Mouse (Mus musculus) forebrain, embryonic 15.5 days (tissue): ENCODE results near the gene Nhej1. TPM values are rescaled to one million over a fixed set of nuclear protein-coding genes. Genes with fewer than 3 reads are reported as not detected.

Experiments used
- ATAC-seq: fragments of 200-750 bp; cut with Nextera tagmentation; replicated peaks from 2 replicates; pipeline ENCODE4 v1.8.0; 2017; ENCODE audit warnings: mild to moderate bottlenecking, moderate TSS enrichment, moderate library complexity
- H3K27ac ChIP-seq: fragments of 300-500 bp; sonication (generic); replicated peaks from 2 replicates; pipeline ENCODE4 v1.5.1; 2015; ENCODE audit warnings: mild to moderate bottlenecking, inconsistent platforms
- H3K27me3 ChIP-seq: fragments of 300-500 bp; sonication (generic); 2 replicates; pipeline ENCODE4 v1.6.1; 2015; ENCODE audit warnings: inconsistent platforms
- H3K36me3 ChIP-seq: fragments of 300-500 bp; sonication (generic); 2 replicates; pipeline ENCODE4 v1.6.1; 2015; ENCODE audit warnings: mild to moderate bottlenecking, inconsistent platforms
- H3K4me1 ChIP-seq: fragments of 300-500 bp; sonication (generic); 2 replicates; pipeline ENCODE4 v1.6.1; 2015; ENCODE audit warnings: inconsistent platforms
- H3K4me2 ChIP-seq: fragments of 300-500 bp; sonication (generic); replicated peaks from 2 replicates; pipeline ENCODE4 v1.6.1; 2015; ENCODE audit warnings: mild to moderate bottlenecking, inconsistent platforms
- H3K4me3 ChIP-seq: fragments of 300-500 bp; sonication (generic); 2 replicates; pipeline ENCODE4 v1.5.1; 2015; ENCODE audit warnings: mild to moderate bottlenecking, inconsistent platforms
- H3K9ac ChIP-seq: fragments of 300-500 bp; sonication (generic); replicated peaks from 2 replicates; pipeline ENCODE4 v1.6.1; 2015; ENCODE audit warnings: mild to moderate bottlenecking, inconsistent platforms
- H3K9me3 ChIP-seq: fragments of 300-500 bp; sonication (generic); 2 replicates; pipeline ENCODE4 v1.6.1; 2016; ENCODE audit warnings: inconsistent platforms
- WGBS: fragments of 180-500 bp; shearing (Covaris S2); methylation state at CpG from one replicate; pipeline ENCODE4 v1.1.7; 2015; ENCODE audit warnings: mixed read lengths; 5-methylcytosine and 5-hydroxymethylcytosine counted together
- polyA plus RNA-seq: library from polyadenylated mRNA; unstranded; fragments of >200 nt; fragmentation: Nextera tagmentation; extraction: Ambion mirVana; gene quantifications from 2 replicates; pipeline ENCODE4 v1.2.1, GENCODE M21; 2015

Gene Nhej1
- polyA plus RNA-seq, 1 experiment from 2014 or later = 7.0 TPM

DNA sequence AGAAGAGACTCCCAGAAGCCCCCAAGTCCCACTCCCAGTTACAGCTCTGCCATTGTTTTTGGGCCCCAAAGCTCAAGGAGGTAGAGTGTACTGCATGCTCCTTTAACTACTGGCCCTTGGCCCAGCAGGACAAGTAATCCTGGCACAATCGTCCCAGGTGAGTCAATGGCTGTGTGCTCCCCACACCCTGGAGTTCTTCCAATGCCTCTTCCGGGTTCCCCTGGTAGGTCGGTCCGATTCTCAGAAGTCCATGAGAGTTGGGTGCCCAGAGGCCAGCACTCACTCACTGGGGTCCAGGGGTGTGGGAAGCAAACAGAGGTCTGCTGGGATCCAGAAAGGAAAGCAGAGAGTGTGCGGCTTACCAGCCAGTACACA lies 162.2 kb downstream of the Nhej1 start:
- peaks cover 7% of the 10 kb centered on the region for H3K4me1 ChIP-seq
- H3K9me3 ChIP-seq = no peaks in the 10 kb centered on the region
- H3K27me3 ChIP-seq = no peaks in the 10 kb centered on the region
- WGBS = 86% methylated on average over 5 of the region's 5 CpGs
- no peak overlapping the region for H3K4me2 ChIP-seq
- H3K9ac ChIP-seq = no peak overlapping the region
- no peaks in the 10 kb centered on the region for H3K36me3 ChIP-seq
- ATAC-seq = no peak
- H3K27ac ChIP-seq = no peak overlapping the region
- H3K4me3 ChIP-seq = no peak overlapping the region

DNA sequence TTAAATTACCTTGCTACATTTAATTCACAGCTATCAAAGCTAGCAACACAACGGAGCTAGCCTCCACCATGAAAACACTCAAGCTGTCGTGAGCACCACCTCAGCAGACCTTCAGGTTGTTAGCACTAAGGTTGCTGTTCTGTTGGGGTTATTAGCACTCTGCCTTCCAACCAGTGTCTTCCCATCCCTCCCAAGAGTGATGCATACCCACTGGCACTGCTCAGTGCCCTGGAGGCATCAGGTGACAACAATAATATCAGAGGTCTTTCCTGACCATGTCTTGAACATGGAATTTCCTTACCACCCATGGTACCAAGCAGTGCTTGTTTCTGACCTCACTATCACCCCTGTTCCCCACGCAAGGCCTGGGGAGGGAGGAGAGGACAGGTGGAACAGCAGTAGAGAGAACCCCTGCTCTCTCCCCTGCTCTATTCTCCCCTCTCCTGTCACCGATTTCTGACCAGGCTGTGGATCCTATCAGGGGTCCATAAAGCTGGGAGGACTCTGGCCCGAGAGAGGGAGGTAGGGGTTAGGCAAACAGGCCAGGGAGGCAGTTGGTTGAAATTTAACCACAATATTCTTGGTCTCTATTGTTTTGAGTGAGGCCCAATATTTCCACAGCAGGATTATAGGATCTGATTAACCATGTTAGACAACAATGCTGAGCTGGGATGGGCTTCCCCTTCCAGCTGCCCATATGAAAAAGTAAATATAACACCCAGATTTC lies 162.7 kb downstream of the Nhej1 start:
- Histone ChIP-seq H3K4me2 (no peak overlapping the region), H3K36me3 (no peaks in the 10 kb centered on the region), H3K9me3 (no peaks in the 10 kb centered on the region), H3K4me3 (no peak overlapping the region), H3K9ac (no peak overlapping the region), H3K27ac (no peak overlapping the region), H3K4me1 (peaks cover 7% of the 10 kb centered on the region), H3K27me3 (0 out of 2 replicates have a peak, but pooled peaks cover 4% of the 10 kb centered on the region)
- no peak for ATAC-seq
- 77% methylated on average over 5 of the region's 5 CpGs for WGBS

DNA sequence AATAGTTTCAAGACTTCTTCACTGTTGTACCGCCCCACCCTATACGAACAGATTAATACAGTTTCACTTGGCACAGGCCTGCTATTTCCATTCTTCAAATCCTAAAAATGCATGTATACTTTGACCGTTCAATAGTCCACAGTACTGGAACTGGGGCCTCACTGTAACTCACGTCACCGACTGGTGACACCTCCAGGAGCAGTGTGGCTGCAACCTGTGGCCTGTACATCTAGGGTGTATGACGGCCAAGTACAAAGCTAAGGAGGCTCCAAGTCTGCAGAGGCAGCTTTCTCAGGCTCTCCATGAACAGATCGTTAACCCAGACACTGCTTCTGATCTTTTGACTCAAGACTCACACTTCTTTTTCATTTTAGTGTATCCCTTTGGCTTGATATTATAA lies 163.3 kb downstream of the Nhej1 start:
- no peak for ATAC-seq
- H3K4me3 ChIP-seq = no peak overlapping the region
- H3K27me3 ChIP-seq = peaks cover 9% of the 10 kb centered on the region; the same call in 1 of the 2 replicates
- peaks cover 7% of the 10 kb centered on the region for H3K4me1 ChIP-seq
- 90% methylated on average over 7 of the region's 7 CpGs for WGBS
- no peak overlapping the region for H3K9ac ChIP-seq
- no peak overlapping the region for H3K27ac ChIP-seq
- H3K9me3 ChIP-seq = no peaks in the 10 kb centered on the region
- H3K36me3 ChIP-seq = no peaks in the 10 kb centered on the region
- H3K4me2 ChIP-seq = no peak overlapping the region

DNA sequence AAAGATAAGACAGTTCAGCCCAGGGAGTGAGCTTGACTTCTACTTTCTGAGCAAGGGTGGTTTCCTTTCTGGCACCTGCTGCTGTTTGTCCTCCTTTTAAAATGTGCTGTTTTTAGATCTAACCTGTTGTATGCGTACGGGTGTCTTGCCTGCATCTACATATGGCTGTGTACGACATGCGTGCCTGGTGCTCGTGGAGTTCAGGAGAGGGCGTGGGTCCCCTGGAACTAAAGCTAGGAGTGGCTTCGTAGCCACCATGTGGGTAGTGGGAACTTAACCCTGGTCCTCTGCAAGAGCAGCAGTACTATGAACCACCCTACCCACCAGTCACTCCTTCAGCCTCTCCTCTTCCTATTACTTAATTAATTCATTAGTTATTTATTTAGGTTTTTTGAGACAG lies 164.9 kb downstream of the Nhej1 start:
- ATAC-seq = no peak
- 88% methylated on average over 7 of the region's 7 CpGs for WGBS

DNA sequence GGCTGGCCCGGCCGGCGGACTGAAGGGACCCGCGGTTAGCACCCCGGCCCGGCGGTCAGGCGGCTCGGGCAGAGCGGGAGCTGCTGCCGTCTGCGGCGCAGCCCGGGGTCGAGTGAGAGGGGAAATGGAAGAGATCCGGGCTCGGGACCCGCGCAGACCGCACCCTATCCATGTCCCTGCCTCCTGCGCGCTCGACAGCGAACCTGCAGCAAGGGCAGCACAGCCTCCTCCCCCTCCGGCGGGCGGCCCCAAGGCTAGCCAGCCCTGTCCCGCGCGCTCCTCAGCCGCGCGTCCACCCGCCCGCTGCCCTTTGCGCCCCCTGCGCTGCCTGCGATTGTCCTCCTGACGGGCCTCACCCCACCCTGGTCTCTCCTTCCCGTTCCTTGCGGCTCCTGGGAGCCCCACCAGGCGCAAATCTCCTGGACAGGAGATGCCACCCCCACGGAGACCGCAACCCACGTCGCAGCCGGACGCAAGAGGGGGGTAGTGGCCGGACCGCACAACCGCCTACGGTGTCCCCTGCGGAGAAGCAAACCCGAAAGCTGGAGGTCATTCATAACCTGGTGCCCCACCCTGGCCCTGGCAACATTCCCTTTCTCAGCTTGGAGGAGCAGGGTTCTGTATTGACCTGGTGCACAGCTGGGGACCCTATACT lies 173.3 kb downstream of the Nhej1 start, which contains the start of gene Ihh:
Ihh (minus strand) TSS at position 117 of the 655 bp plus-strand sequence.
- Histone ChIP-seq H3K4me2 (peak within 1 kb of the TSS; percentile 49), H3K36me3 (no peaks in the 10 kb centered on the region), H3K4me3 (peak within 1 kb of the TSS; percentile 35), H3K9ac (no peak within 1 kb of the TSS; the same call in 1 of the 2 replicates), H3K27me3 (peaks cover 86% of the 10 kb centered on the region), H3K4me1 (peaks cover 35% of the 10 kb centered on the region), H3K9me3 (no peaks in the 10 kb centered on the region), H3K27ac (no peak within 1 kb of the TSS)
- 2% methylated on average over 47 of the region's 55 CpGs for WGBS
- no peak; the same call in 1 of the 2 replicates for ATAC-seq

More for the DNA sequence above, 164.9 kb downstream of the Nhej1 start:
- Histone ChIP-seq H3K27me3 (peaks cover 13% of the 10 kb centered on the region; the same call in 1 of the 2 replicates), H3K4me3 (no peak overlapping the region), H3K27ac (no peak overlapping the region), H3K4me2 (no peak overlapping the region), H3K9me3 (no peaks in the 10 kb centered on the region), H3K4me1 (peaks cover 6% of the 10 kb centered on the region), H3K9ac (no peak overlapping the region), H3K36me3 (no peaks in the 10 kb centered on the region)

DNA sequence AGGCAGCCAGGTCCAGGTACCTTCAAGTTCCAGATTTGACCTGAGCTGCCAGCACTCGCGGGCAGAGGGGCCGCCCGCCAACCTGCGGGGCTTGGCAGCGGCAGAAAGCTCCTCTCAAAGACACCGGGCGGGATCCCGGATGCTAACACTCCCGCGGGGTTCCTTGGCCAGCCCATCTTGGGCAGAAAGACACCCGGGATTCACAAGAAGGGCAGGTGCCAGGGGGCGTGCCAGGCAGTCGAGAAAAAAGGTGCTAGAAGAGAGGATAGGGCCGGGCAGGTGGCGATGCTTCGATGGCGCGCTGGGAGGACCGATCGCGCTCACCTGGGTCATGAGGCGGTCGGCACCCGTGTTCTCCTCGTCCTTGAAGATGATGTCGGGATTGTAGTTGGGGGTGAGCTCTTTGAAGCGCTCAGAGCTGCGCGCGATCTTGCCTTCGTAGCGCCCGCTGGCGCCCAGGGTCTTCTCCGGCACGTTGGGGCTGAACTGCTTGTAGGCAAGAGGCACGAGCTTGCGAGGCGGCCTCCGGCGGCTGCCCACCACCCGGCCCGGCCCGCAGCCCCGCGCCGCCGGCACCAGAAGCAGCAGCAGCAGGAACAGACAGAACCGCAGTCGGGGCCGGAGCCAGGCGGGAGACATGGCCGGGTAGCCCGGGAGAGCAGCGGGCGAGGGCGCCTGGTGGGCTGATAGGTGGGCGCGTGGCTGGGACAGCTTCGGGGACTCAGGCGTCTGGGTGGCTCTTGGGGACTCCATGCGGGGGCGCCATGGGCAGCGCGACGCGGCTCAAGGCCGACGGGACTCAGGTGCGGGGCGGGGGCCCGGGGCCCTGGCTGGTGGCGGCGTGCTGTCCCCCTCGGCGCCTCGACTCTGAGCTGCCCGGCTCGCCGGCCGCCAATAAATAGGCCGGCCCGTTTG lies 174.2 kb downstream of the Nhej1 start:
- no peak for ATAC-seq
- no peaks in the 10 kb centered on the region for H3K9me3 ChIP-seq
- H3K27me3 ChIP-seq = peaks cover 90% of the 10 kb centered on the region
- H3K4me2 ChIP-seq = peak overlapping the region; percentile 49
- H3K4me1 ChIP-seq = peaks cover 35% of the 10 kb centered on the region
- no peak overlapping the region for H3K27ac ChIP-seq
- no peaks in the 10 kb centered on the region for H3K36me3 ChIP-seq
- under 1% methylated on average over 81 of the region's 84 CpGs for WGBS
- H3K9ac ChIP-seq = no peak overlapping the region; the same call in 1 of the 2 replicates
- H3K4me3 ChIP-seq = peak overlapping the region; percentile 35

DNA sequence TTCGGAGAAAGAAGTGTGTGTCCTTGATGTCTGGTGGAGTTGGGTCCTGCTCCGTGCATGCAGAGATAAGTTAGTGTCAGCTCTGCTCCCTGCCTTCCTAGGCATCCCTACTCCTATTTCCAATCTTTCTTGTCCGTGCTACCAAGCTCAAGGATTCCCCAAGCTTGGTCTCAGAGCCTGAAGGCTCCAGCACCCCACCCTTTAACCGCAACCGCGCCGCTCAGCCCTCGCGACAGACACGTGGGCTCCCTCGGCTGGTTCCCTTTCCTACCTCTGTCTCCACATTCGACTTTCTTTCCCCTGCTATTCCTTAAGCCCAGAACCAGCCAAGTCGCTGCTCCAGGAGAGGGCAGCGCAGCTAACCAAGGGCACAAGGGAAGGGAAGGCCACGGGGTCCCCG lies 174.9 kb downstream of the Nhej1 start:
- H3K9me3 ChIP-seq = no peaks in the 10 kb centered on the region
- peaks cover 90% of the 10 kb centered on the region for H3K27me3 ChIP-seq
- H3K4me2 ChIP-seq = peak overlapping the region; percentile 49; the same call in 1 of the 2 replicates
- H3K4me3 ChIP-seq = peak overlapping the region; percentile 35; the same call in 1 of the 2 replicates
- no peaks in the 10 kb centered on the region for H3K36me3 ChIP-seq
- 2% methylated on average over 16 of the region's 16 CpGs for WGBS
- H3K9ac ChIP-seq = no peak overlapping the region
- no peak for ATAC-seq
- H3K4me1 ChIP-seq = peaks cover 35% of the 10 kb centered on the region
- H3K27ac ChIP-seq = no peak overlapping the region

DNA sequence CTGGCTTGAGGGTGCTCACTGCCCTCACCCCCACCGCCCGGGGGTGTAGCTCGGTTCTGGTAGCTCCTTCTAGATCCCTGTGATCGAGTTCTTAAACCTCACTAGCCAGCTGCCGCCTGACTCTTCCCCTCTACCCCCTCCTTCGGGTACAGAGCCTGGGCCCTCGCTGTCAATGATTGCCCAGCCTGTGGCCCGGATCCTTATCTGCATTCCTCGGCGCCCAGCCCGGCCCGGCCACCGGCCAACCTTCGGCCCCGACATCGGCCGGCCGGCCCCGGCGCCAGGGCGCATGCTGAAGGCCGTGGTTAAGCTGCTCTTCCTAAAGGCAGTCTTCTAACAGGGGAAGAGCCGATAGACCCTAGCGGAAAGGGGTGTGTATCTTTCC lies 175.3 kb downstream of the Nhej1 start:
- Histone ChIP-seq H3K36me3 (no peaks in the 10 kb centered on the region), H3K9ac (no peak overlapping the region), H3K4me2 (no peak overlapping the region), H3K4me1 (peaks cover 35% of the 10 kb centered on the region), H3K27ac (no peak overlapping the region), H3K4me3 (0 out of 2 replicates have a peak overlapping the region, but pooled peaks have one; percentile 35), H3K27me3 (peaks cover 86% of the 10 kb centered on the region), H3K9me3 (no peaks in the 10 kb centered on the region)
- ATAC-seq = 0 out of 2 replicates have a peak, but pooled peaks have one; percentile 32
- WGBS = 3% methylated on average over 24 of the region's 24 CpGs

DNA sequence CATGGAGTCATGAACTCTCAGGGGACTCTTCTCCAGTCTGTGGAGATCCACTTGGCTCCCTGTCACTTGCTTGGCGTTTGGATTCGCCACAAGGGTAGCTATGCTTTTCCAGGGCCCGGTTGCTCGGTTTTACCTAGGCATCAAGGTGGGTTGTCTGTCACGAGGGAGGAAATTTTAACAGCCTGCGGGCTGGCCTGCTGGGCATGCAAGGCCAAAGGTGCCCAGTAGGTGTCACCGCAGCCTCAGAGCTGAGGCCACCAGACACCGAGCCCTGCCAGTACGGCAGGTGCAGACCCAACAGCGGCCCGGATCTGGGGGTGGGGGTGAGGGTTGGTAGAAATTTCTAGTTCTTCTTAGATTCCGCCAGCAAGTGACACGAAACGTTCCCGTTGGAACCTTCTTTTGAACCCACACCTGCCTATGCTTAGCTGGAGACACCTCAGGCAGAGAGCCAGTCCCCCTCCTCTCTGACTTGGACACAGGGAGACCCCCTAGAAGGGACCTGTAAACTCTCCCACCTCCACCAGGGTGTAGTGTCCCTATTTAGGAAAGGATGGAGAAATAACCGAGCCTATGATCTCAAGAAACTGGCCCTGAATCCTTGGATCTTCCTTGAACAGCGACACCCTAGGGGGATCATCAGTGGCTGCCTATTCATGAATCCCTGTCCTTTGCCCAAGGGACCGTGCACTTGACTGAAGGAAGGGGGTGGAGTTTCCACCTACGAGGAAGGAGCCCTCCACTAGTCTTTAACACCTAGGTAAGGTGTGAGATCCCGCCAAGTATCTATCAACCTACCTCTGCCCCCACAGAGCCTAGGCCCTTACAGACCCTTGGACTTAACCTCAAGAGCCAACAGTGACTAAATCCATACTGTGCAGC lies 176.0 kb downstream of the Nhej1 start:
- 2% methylated on average over 20 of the region's 20 CpGs for WGBS
- no peak overlapping the region for H3K4me3 ChIP-seq
- no peak for ATAC-seq

DNA sequence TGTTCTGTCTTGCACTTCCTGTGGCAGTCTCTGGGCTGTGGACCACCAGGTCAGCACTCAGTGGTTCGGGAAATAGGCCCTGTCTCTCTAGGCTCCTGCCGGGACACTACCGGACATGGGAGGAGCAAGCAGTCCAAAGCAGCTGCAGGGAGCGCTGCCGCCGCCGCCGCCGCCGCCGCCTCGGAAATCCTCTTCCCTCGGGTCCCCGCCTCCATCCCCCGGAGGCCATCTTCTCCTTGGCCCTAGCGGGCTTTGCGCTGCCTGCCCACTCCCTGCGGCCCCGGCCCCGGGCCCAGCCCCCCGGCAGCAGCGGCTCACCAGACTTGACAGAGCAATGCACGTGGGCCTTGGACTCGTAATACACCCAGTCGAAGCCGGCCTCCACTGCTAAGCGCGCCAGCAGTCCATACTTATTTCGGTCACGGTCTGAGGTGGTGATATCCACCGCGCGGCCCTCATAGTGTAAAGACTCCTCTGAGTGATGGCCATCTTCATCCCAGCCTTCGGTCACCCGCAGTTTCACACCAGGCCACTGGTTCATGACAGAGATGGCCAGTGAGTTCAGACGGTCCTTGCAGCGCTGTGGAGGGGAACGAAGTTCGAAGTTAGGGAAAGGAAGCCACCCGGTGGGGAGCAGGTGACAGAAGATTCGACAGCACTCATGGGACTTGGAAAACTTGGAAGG lies 176.9 kb downstream of the Nhej1 start:
- no peaks in the 10 kb centered on the region for H3K36me3 ChIP-seq
- ATAC-seq = 0 out of 2 replicates have a peak, but pooled peaks have one; percentile 29
- 2% methylated on average over 41 of the region's 41 CpGs for WGBS
- no peaks in the 10 kb centered on the region for H3K9me3 ChIP-seq
- H3K9ac ChIP-seq = no peak overlapping the region
- peak overlapping the region; percentile 31 for H3K4me3 ChIP-seq
- peak overlapping the region; percentile 48 for H3K4me2 ChIP-seq
- H3K27ac ChIP-seq = no peak overlapping the region
- peaks cover 35% of the 10 kb centered on the region for H3K4me1 ChIP-seq
- peaks cover 77% of the 10 kb centered on the region for H3K27me3 ChIP-seq

More for the DNA sequence above, 176.0 kb downstream of the Nhej1 start:
- Histone ChIP-seq H3K4me1 (peaks cover 35% of the 10 kb centered on the region), H3K27me3 (peaks cover 86% of the 10 kb centered on the region), H3K36me3 (no peaks in the 10 kb centered on the region), H3K27ac (no peak overlapping the region), H3K9me3 (no peaks in the 10 kb centered on the region), H3K9ac (no peak overlapping the region), H3K4me2 (no peak overlapping the region)
